Mouse (Mus musculus) E14TG2a.4 (cell line): ENCODE results near the gene Hemgn.

Experiments
- CTCF ChIP-seq: conservative IDR thresholded peaks from 2 replicates; pipeline ENCODE4 v1.5.1; 2014; ENCODE audit warnings: low read length
- NANOG ChIP-seq: IDR thresholded peaks from 2 replicates; pipeline ENCODE4 v1.6.1; 2014; ENCODE audit warnings: borderline replicate concordance, low read length, mixed read lengths
- POU5F1 ChIP-seq: IDR thresholded peaks from 2 replicates; pipeline ENCODE4 v1.6.1; 2014; ENCODE audit warnings: low read length, borderline replicate concordance

- TF ChIP-seq CTCF (no peak), NANOG (no peak), POU5F1 (no peak)
Measured at GRCm38 (mm10) chr4:46413406-46413805, at the start of gene Hemgn.
